In the genomic region with DNA sequence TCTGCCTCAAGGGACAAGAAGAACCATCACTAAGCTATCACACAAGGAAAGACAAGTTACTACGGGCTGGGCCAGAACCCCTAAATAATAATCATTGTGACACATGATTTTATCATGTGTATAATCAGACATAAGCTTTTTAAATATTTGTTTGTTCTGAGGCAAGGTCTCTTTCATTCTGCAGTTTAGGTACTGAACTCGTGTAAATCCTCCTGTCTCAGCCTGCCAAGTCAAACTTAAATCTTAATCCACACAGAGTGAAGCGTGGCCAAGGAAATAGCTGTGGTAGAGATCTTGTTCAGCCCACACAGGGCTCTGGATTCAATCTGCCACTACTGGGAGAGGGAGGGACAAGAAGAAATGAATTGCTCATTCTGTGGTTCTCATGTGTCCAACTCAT, we compare ENCODE assay signal across 18 mouse cellular contexts.
"Had no signal": no experiment of that assay in that cellular context is flagged by ENCODE, and none has a peak within 500 bp of the region (broad histone marks: within the 10 kb centered on the region; RNA-seq: fewer than 3 reads in every experiment).

No protein-coding gene starts in this region.

- H3K9me3 ChIP-seq: midbrain, embryonic 10.5 days; midbrain, embryonic 12.5 days; neural tube, embryonic 12.5 days had no signal

- DNase-seq: lung, adult 18-20 months; lung, embryonic 14.5 days; lung, postnatal 10 days; lung, postnatal 4 days; midbrain, embryonic 14.5 days; retina, postnatal 1 day; right cerebral cortex, adult 18-20 months; right cerebral cortex, postnatal 25 days; right cerebral cortex, postnatal 4 days; spleen, adult 18-20 months; thymus, adult 18-20 months; thymus, postnatal 14 days; thymus, postnatal 36 days had no signal

- H3K27me3 ChIP-seq: midbrain, embryonic 12.5 days; neural tube, embryonic 12.5 days had no signal

- ATAC-seq: midbrain, embryonic 16.5 days had no signal

- H3K9ac ChIP-seq: lung, embryonic 14.5 days; midbrain, embryonic 12.5 days; neural tube, embryonic 12.5 days had no signal

- H3K4me2 ChIP-seq: lung, embryonic 14.5 days; midbrain, embryonic 12.5 days; neural tube, embryonic 12.5 days had no signal

- H3K27ac ChIP-seq: midbrain, embryonic 10.5 days; midbrain, embryonic 12.5 days; neural tube, embryonic 12.5 days had no signal

- H3K4me3 ChIP-seq: midbrain, embryonic 10.5 days; midbrain, embryonic 12.5 days; myocyte; neural tube, embryonic 12.5 days had no signal
